Mouse (Mus musculus) embryonic fibroblast, embryonic 13.5 days (primary cell): ENCODE data around the gene Ppm1e.

ENCODE experiments used
- CTCF ChIP-seq: IDR thresholded peaks from 2 replicates; pipeline ENCODE4 v1.5.1; 2011; ENCODE audit warnings: mild to moderate bottlenecking, control low read depth, low read length, moderate library complexity, borderline replicate concordance; ENCODE audit not compliant: insufficient read depth
- POLR2A ChIP-seq: IDR thresholded peaks from 2 replicates; pipeline ENCODE4 v1.6.1; 2011; ENCODE audit warnings: low read depth, mild to moderate bottlenecking, control low read depth, low read length, moderate library complexity

GRCm38 (mm10) chr11:87250132-87250531 lies 108.7 kb downstream of the Ppm1e start:
- TF ChIP-seq CTCF: no peak
- no peak for TF ChIP-seq POLR2A
